Mouse (Mus musculus): ENCODE data around the gene Gfer.

- TF ChIP-seq CTCF (IDR thresholded peaks at IDR 0.05; ENCODE audit: control insufficient read depth, insufficient read depth, insufficient replicate concordance, low read depth, low read length) (no peak), POLR2A (IDR thresholded peaks at IDR 0.05; ENCODE audit: control insufficient read depth, low read depth, low read length) (no peak)
Observed at GRCm38 (mm10) chr17:24716166-24716682, 20.3 kb upstream of the Gfer start.
